ENCODE assay signal across 20 mouse cellular contexts in the genomic region with DNA sequence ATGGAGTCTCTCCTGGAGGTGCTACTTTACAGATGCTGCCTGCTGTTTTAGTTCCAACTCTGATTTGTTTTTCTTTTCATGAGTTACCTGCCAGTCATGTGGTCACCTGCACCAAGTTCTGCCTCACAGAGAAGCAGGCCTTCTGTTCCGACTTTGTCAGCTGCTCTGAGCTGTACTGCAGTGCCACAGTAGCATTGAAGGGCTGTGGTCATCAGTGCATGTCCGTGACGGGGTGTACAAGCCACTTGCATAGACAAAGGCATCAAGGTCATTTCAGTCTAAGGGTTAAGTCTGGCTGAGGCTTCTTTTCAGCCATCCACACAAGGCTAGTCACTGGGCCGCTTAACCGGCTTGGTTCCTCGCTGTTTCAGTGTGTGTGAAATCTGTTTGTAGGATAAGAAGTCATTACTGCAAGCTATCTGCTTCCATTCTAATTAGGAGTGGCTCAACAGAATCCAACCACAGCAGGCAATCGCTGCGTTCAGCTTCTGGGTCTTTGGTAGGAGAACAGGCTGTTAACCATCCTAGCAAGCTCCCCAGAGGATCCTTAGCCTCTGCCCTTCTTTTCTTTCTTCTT. TPM values are rescaled to one million over a fixed set of nuclear protein-coding genes. Genes with fewer than 3 reads are reported as not detected.
DNase-seq lines count a peak whose midpoint lies in the region; ATAC-seq lines count a peak whose summit lies in the region.
"Had no signal": no experiment of that assay in that cellular context is flagged by ENCODE, and none has a peak within 500 bp of the region (broad histone marks: within the 10 kb centered on the region; RNA-seq: fewer than 3 reads in every experiment).

No protein-coding gene starts in this region.

- peak; percentile 36; the same call in 1 of the 2 replicates for ATAC-seq in hindbrain, embryonic 15.5 days (ENCODE audit: low FRiP score, low read depth)
- ATAC-seq: liver, postnatal 0 days had no signal

- H3K9ac ChIP-seq in hindbrain, embryonic 15.5 days = no peak overlapping the region
- H3K9ac ChIP-seq: embryonic facial prominence, embryonic 13.5 days; heart, embryonic 15.5 days; limb, embryonic 15.5 days; liver, postnatal 0 days; midbrain, embryonic 12.5 days; neural tube, embryonic 12.5 days had no signal

- no peak overlapping the region for H3K27ac ChIP-seq in hindbrain, embryonic 15.5 days (replicated peaks)
- no peak overlapping the region for H3K27ac ChIP-seq in embryonic facial prominence, embryonic 10.5 days (replicated peaks)
- H3K27ac ChIP-seq: embryonic facial prominence, embryonic 13.5 days; heart, embryonic 15.5 days; layer of hippocampus, adult 2 months; limb, embryonic 15.5 days; midbrain, embryonic 12.5 days; neural tube, embryonic 12.5 days had no signal

- no peak overlapping the region for H3K4me2 ChIP-seq in hindbrain, embryonic 15.5 days
- H3K4me2 ChIP-seq: embryonic facial prominence, embryonic 13.5 days; heart, embryonic 15.5 days; limb, embryonic 15.5 days; midbrain, embryonic 12.5 days; neural tube, embryonic 12.5 days had no signal

- H3K4me3 ChIP-seq in hindbrain, embryonic 15.5 days = no peak overlapping the region
- H3K4me3 ChIP-seq in embryonic facial prominence, embryonic 10.5 days = no peak overlapping the region
- H3K4me3 ChIP-seq: embryonic facial prominence, embryonic 13.5 days; heart, embryonic 15.5 days; layer of hippocampus, adult 2 months; limb, embryonic 15.5 days; midbrain, embryonic 12.5 days; neural tube, embryonic 12.5 days had no signal

- H3K9me3 ChIP-seq in hindbrain, embryonic 15.5 days = no peaks in the 10 kb centered on the region
- no peaks in the 10 kb centered on the region for H3K9me3 ChIP-seq in embryonic facial prominence, embryonic 10.5 days
- H3K9me3 ChIP-seq: embryonic facial prominence, embryonic 13.5 days; heart, embryonic 15.5 days; limb, embryonic 15.5 days; midbrain, embryonic 12.5 days; neural tube, embryonic 12.5 days had no signal

- WGBS in hindbrain, embryonic 15.5 days = 40% methylated on average over 8 of the region's 8 CpGs
- 60% methylated on average over 8 of the region's 8 CpGs for whole genome bisulfite sequencing in embryonic facial prominence, embryonic 10.5 days

- H3K36me3 ChIP-seq in hindbrain, embryonic 15.5 days = no peaks in the 10 kb centered on the region
- H3K36me3 ChIP-seq in embryonic facial prominence, embryonic 10.5 days (replicated peaks) = 0 out of 2 replicates have a peak, but pooled peaks cover 2% of the 10 kb centered on the region
- H3K36me3 ChIP-seq: embryonic facial prominence, embryonic 13.5 days; heart, embryonic 15.5 days; limb, embryonic 15.5 days; neural tube, embryonic 12.5 days had no signal

- H3K27me3 ChIP-seq in hindbrain, embryonic 15.5 days = no peaks in the 10 kb centered on the region
- 0 out of 2 replicates have a peak, but pooled peaks cover 3% of the 10 kb centered on the region for H3K27me3 ChIP-seq in embryonic facial prominence, embryonic 10.5 days (replicated peaks; ENCODE audit: low read depth, poor library complexity, severe bottlenecking)
- H3K27me3 ChIP-seq: CH12.LX; limb, embryonic 15.5 days; neural tube, embryonic 12.5 days had no signal

- peaks cover 65% of the 10 kb centered on the region for H3K4me1 ChIP-seq in hindbrain, embryonic 15.5 days (replicated peaks)
- peaks cover 94% of the 10 kb centered on the region for H3K4me1 ChIP-seq in embryonic facial prominence, embryonic 10.5 days

- DNase-seq in cerebellum, adult 9-10 months = peak; percentile 9
- no peak for DNase-seq in cerebellum, adult 11 months
- DNase-seq in kidney, adult 11 months = peak; percentile 71
- no peak for DNase-seq in kidney, postnatal 4 days
- DNase-seq in kidney, postnatal 14 days = peak; percentile 47
- no peak for DNase-seq in left cerebral cortex, adult 8-10 months (ENCODE audit: low spot score in 2 of 2)
- no peak for DNase-seq in embryonic facial prominence, embryonic 10.5 days (ENCODE audit: low spot score)
- DNase-seq: adrenal gland, postnatal 36 days; cerebellum, postnatal 36 days; liver, postnatal 0 days; lung, postnatal 36 days; thymus, adult 2 months had no signal

RNA-seq across cellular contexts. Expression of a gene that starts 7.1 kb away (rescaled TPM):
- 8.7 and 10.7 TPM in 2 replicates for polyA plus RNA-seq in hindbrain, embryonic 15.5 days (2015; fragmentation: Nextera tagmentation; extraction: Ambion mirVana)
- 10 to 100 TPM; 21.6 to 33.7 (median 30.5) TPM for total RNA-seq in left cerebral cortex, adult 8-10 months (2022)
- polyA plus RNA-seq in embryonic facial prominence, embryonic 10.5 days (2016; fragmentation: Nextera tagmentation; extraction: Ambion mirVana) = 8.0 and 9.4 TPM in 2 replicates
- total RNA-seq: CH12.LX had no signal

Comparison
In these comparisons a context has a peak if more than half of its experiments do, and no peak if none do; other contexts are left out.
1. DNase-seq: peak in cerebellum, adult 9-10 months (single experiment), kidney, adult 11 months (single experiment) and kidney, postnatal 14 days (single experiment); none in cerebellum, adult 11 months (single experiment), kidney, postnatal 4 days (0 of 2), left cerebral cortex, adult 8-10 months (0 of 2) and embryonic facial prominence, embryonic 10.5 days (single experiment).